Mouse (Mus musculus): ENCODE measurements around the gene Agfg1. TPM values are rescaled to one million over a fixed set of nuclear protein-coding genes. Genes with fewer than 3 reads are reported as not detected.
A peak's percentile ranks its signal among the peaks of the same experiment; 100 is the strongest.
"Not testable (repeated sequence)": the region's sequence is repeated elsewhere in the genome, so short reads cannot be mapped to it uniquely, and the experiment has no call there.

The Agfg1 gene
- polyA plus RNA-seq, 1 experiment: 21.7 TPM

GRCm38 (mm10) chr1:82900567-82900966 lies 61.3 kb downstream of the Agfg1 start:
- TF ChIP-seq CEBPB (IDR thresholded peaks at IDR 0.05; ENCODE audit: insufficient read depth, poor library complexity, severe bottlenecking) (no peak), USF1 (IDR thresholded peaks at IDR 0.05; ENCODE audit: low read depth) (no peak), SRF (IDR thresholded peaks at IDR 0.05; ENCODE audit: control insufficient read depth, insufficient read length, low read depth) (no peak), REST (IDR thresholded peaks at IDR 0.05; ENCODE audit: insufficient read depth, insufficient read length) (no peak), E2F4 (IDR thresholded peaks at IDR 0.05; ENCODE audit: insufficient read depth) (no peak), MYOD1 (IDR thresholded peaks at IDR 0.05; ENCODE audit: control insufficient read depth in 1 of 3, insufficient read length in 2 of 3, low read depth in 2 of 3) (no peak), MYOG (IDR thresholded peaks at IDR 0.05; ENCODE audit: control insufficient read depth in 1 of 3, insufficient read depth in 1 of 3, insufficient read length in 2 of 3, low read depth in 2 of 3) (no peak), MAX (IDR thresholded peaks at IDR 0.05; ENCODE audit: low read depth) (no peak), TCF12 (IDR thresholded peaks at IDR 0.05; ENCODE audit: insufficient read depth, poor library complexity, severe bottlenecking) (no peak), POLR2AphosphoS2 (IDR thresholded peaks at IDR 0.05; ENCODE audit: insufficient read length, low read depth) (no peak), POLR2A (IDR thresholded peaks at IDR 0.05; ENCODE audit: insufficient read length, low read depth) (no peak), TCF3 (IDR thresholded peaks at IDR 0.05; ENCODE audit: insufficient read length, low read depth) (no peak)
- Histone ChIP-seq H3ac (ENCODE audit: control insufficient read depth, insufficient read length) (no peak overlapping the region), H3K27me3 (ENCODE audit: control insufficient read depth, insufficient read depth, insufficient read length) (no peaks in the 10 kb centered on the region), H3K79me2 (ENCODE audit: control insufficient read depth, insufficient read depth) (no peaks in the 10 kb centered on the region), H3K36me3 (ENCODE audit: control insufficient read depth, insufficient read depth) (peaks cover 34% of the 10 kb centered on the region), H3K4me2 (ENCODE audit: low read depth) (no peak overlapping the region), H3K4me3 (no peak overlapping the region)

- Histone ChIP-seq H3K79me2 (ENCODE audit: control insufficient read depth, insufficient read depth) (no peaks in the 10 kb centered on the region), H3ac (ENCODE audit: control insufficient read depth, insufficient read length) (no peak overlapping the region), H3K4me2 (ENCODE audit: low read depth) (no peak overlapping the region), H3K4me3 (no peak overlapping the region), H3K36me3 (ENCODE audit: control insufficient read depth, insufficient read depth) (peaks cover 29% of the 10 kb centered on the region), H3K27me3 (ENCODE audit: control insufficient read depth, insufficient read depth, insufficient read length) (no peaks in the 10 kb centered on the region)
- TF ChIP-seq TCF3 (IDR thresholded peaks at IDR 0.05; ENCODE audit: insufficient read length, low read depth): no peak
- no peak for TF ChIP-seq USF1 (IDR thresholded peaks at IDR 0.05; ENCODE audit: low read depth)
- TF ChIP-seq MYOG (IDR thresholded peaks at IDR 0.05; ENCODE audit: control insufficient read depth in 1 of 3, insufficient read depth in 1 of 3, insufficient read length in 2 of 3, low read depth in 2 of 3): no peak
- no peak for TF ChIP-seq E2F4 (IDR thresholded peaks at IDR 0.05; ENCODE audit: insufficient read depth)
These were observed 61.9 kb downstream of the Agfg1 start for GRCm38 (mm10) chr1:82901201-82901600.

DNA sequence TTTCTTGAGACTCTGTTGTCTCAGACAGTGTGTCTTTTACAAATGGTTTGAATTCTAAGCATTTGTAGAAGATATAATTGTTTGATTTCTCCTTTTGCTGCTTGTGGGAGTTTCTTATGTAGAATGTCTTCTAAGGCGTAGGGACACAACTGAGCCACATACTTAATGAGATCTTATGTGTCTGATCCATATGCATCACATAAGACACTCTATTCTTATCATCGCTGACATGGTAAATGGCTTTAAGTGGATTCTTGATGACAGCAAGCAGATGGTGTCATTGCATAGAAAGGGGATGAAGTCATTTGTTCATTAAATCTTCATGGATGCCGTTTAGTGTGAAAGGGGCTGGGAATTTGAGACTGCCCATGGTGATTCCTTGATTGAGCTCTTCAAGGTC lies 66.6 kb downstream of the Agfg1 start:
- no peak overlapping the region for H3ac ChIP-seq (ENCODE audit: control insufficient read depth, insufficient read length)
- H3K27me3 ChIP-seq (ENCODE audit: control insufficient read depth, insufficient read depth, insufficient read length): no peaks in the 10 kb centered on the region
- H3K36me3 ChIP-seq (ENCODE audit: control insufficient read depth, insufficient read depth): peaks cover 17% of the 10 kb centered on the region
- no peak overlapping the region for H3K4me2 ChIP-seq (ENCODE audit: low read depth)
- no peak overlapping the region for H3K4me3 ChIP-seq
- no peak for TF ChIP-seq TCF12 (IDR thresholded peaks at IDR 0.05; ENCODE audit: insufficient read depth, poor library complexity, severe bottlenecking)
- TF ChIP-seq POLR2AphosphoS2 (IDR thresholded peaks at IDR 0.05; ENCODE audit: insufficient read length, low read depth): no peak
- TF ChIP-seq POLR2A (IDR thresholded peaks at IDR 0.05; ENCODE audit: insufficient read length, low read depth): no peak
- TF ChIP-seq USF1 (IDR thresholded peaks at IDR 0.05; ENCODE audit: low read depth): no peak
- TF ChIP-seq TCF3 (IDR thresholded peaks at IDR 0.05; ENCODE audit: insufficient read length, low read depth): no peak
- no peak for TF ChIP-seq MYOG (IDR thresholded peaks at IDR 0.05; ENCODE audit: control insufficient read depth in 1 of 3, insufficient read depth in 1 of 3, insufficient read length in 2 of 3, low read depth in 2 of 3)
- no peak for TF ChIP-seq MYOD1 (IDR thresholded peaks at IDR 0.05; ENCODE audit: control insufficient read depth in 1 of 3, insufficient read length in 2 of 3, low read depth in 2 of 3)
- TF ChIP-seq REST (IDR thresholded peaks at IDR 0.05; ENCODE audit: insufficient read depth, insufficient read length): no peak
- no peak for TF ChIP-seq SRF (IDR thresholded peaks at IDR 0.05; ENCODE audit: control insufficient read depth, insufficient read length, low read depth)
- TF ChIP-seq CEBPB (IDR thresholded peaks at IDR 0.05; ENCODE audit: insufficient read depth, poor library complexity, severe bottlenecking): no peak
- no peak for TF ChIP-seq E2F4 (IDR thresholded peaks at IDR 0.05; ENCODE audit: insufficient read depth)
- TF ChIP-seq MAX (IDR thresholded peaks at IDR 0.05; ENCODE audit: low read depth): no peak
- no peaks in the 10 kb centered on the region for H3K79me2 ChIP-seq (ENCODE audit: control insufficient read depth, insufficient read depth)

- TF ChIP-seq SRF (IDR thresholded peaks at IDR 0.05; ENCODE audit: control insufficient read depth, insufficient read length, low read depth) (no peak), MYOD1 (IDR thresholded peaks at IDR 0.05; ENCODE audit: control insufficient read depth in 1 of 3, insufficient read length in 2 of 3, low read depth in 2 of 3) (no peak), TCF3 (IDR thresholded peaks at IDR 0.05; ENCODE audit: insufficient read length, low read depth) (no peak), MYOG (IDR thresholded peaks at IDR 0.05; ENCODE audit: control insufficient read depth in 1 of 3, insufficient read depth in 1 of 3, insufficient read length in 2 of 3, low read depth in 2 of 3) (no peak)
- H3K79me2 ChIP-seq (ENCODE audit: control insufficient read depth, insufficient read depth): no peaks in the 10 kb centered on the region
- no peak within 1 kb of the TSS for H3ac ChIP-seq (ENCODE audit: control insufficient read depth, insufficient read length)
- no peaks in the 10 kb centered on the region for H3K27me3 ChIP-seq (ENCODE audit: control insufficient read depth, insufficient read depth, insufficient read length)
- no peak within 1 kb of the TSS for H3K4me3 ChIP-seq
- H3K36me3 ChIP-seq (ENCODE audit: control insufficient read depth, insufficient read depth): no peaks in the 10 kb centered on the region
- no peak within 1 kb of the TSS for H3K4me2 ChIP-seq (ENCODE audit: low read depth)
These were observed 73.7 kb downstream of the Agfg1 start, which contains the start of gene A030005L19Rik for GRCm38 (mm10) chr1:82913025-82913424. A030005L19Rik (plus strand) TSS chr1:82913325.

DNA sequence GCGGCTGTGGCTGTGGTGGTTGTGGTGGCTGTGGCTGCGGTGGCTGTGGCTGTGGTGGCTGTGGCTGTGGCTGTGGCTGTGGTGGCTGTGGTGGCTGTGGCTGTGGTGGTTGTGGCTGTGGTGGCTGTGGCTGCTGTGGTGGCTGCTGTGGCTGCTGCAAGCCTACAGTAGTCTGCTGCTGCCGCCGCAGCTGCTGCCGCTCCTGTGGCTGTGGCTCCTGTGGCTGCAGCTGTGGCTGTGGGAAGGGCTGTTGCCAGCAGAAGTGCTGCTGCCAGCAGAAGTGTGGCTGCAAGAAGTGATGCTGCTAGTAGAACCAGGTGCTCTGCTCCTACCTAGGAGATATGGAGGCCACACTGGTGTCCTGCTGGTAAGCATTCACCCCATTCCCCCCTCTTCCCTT lies 74.2 kb downstream of the Agfg1 start:
- not testable (repeated sequence) for H3K79me2 ChIP-seq (ENCODE audit: control insufficient read depth, insufficient read depth); H3ac ChIP-seq (ENCODE audit: control insufficient read depth, insufficient read length); H3K27me3 ChIP-seq (ENCODE audit: control insufficient read depth, insufficient read depth, insufficient read length); H3K4me3 ChIP-seq; H3K36me3 ChIP-seq (ENCODE audit: control insufficient read depth, insufficient read depth); H3K4me2 ChIP-seq (ENCODE audit: low read depth)
- TF ChIP-seq MYOG (IDR thresholded peaks at IDR 0.05; ENCODE audit: control insufficient read depth in 1 of 3, insufficient read depth in 1 of 3, insufficient read length in 2 of 3, low read depth in 2 of 3) (peak in 1 of 3 experiments; percentile 50), MYOD1 (IDR thresholded peaks at IDR 0.05; ENCODE audit: control insufficient read depth in 1 of 3, insufficient read length in 2 of 3, low read depth in 2 of 3) (peak in 1 of 3 experiments; percentile 56)

Measured in myocyte (in vitro differentiated cells).